Mouse (Mus musculus): ENCODE results near the gene Celf3. TPM values are rescaled to one million over a fixed set of nuclear protein-coding genes. Genes with fewer than 3 reads are reported as not detected.

Celf3 gene
- polyA plus RNA-seq, 1 experiment from 2014 or later = 246 TPM

- no peaks in the 10 kb centered on the region for H3K36me3 ChIP-seq
- ATAC-seq (ENCODE audit: low read depth) = peak; percentile 70
Observed at GRCm38 (mm10) chr3:94465632-94466430, 12.3 kb upstream of the Celf3 start.

GRCm38 (mm10) chr3:94468931-94469330 lies 9.2 kb upstream of the Celf3 start:
- no peak overlapping the region for H3K4me2 ChIP-seq
- peaks cover 50% of the 10 kb centered on the region for H3K4me1 ChIP-seq (replicated peaks)
- no peak overlapping the region for H3K4me3 ChIP-seq
- H3K9me3 ChIP-seq = no peaks in the 10 kb centered on the region
- whole genome bisulfite sequencing = 36% methylated on average over 3 of the region's 3 CpGs
- H3K9ac ChIP-seq = no peak overlapping the region
- H3K27me3 ChIP-seq = no peaks in the 10 kb centered on the region
- no peak overlapping the region for H3K27ac ChIP-seq (replicated peaks)
- no peaks in the 10 kb centered on the region for H3K36me3 ChIP-seq
- no peak for ATAC-seq (ENCODE audit: low read depth)

More at GRCm38 (mm10) chr3:94465632-94466430, 12.3 kb upstream of the Celf3 start:
- no peaks in the 10 kb centered on the region for H3K9me3 ChIP-seq
- H3K4me3 ChIP-seq = no peak overlapping the region
- H3K27ac ChIP-seq (replicated peaks) = peak overlapping the region; percentile 94
- no peaks in the 10 kb centered on the region for H3K27me3 ChIP-seq
- no peak overlapping the region for H3K4me2 ChIP-seq
- WGBS = 39% methylated on average over 13 of the region's 13 CpGs
- H3K4me1 ChIP-seq (replicated peaks) = peaks cover 41% of the 10 kb centered on the region
- peak overlapping the region; percentile 56 for H3K9ac ChIP-seq

- no peaks in the 10 kb centered on the region for H3K36me3 ChIP-seq
- 0 out of 2 replicates have a peak, but pooled peaks have one; percentile 40 for ATAC-seq (ENCODE audit: low read depth)
- no peaks in the 10 kb centered on the region for H3K27me3 ChIP-seq
- H3K4me3 ChIP-seq = peak overlapping the region; percentile 31
- 13% methylated on average over 28 of the region's 28 CpGs for WGBS
- H3K9ac ChIP-seq = peak overlapping the region; percentile 60
- no peaks in the 10 kb centered on the region for H3K9me3 ChIP-seq
- peak overlapping the region; percentile 14; the same call in 1 of the 2 replicates for H3K27ac ChIP-seq (replicated peaks)
- H3K4me1 ChIP-seq (replicated peaks) = peaks cover 33% of the 10 kb centered on the region
- H3K4me2 ChIP-seq = peak overlapping the region; percentile 58
Observed at GRCm38 (mm10) chr3:94472447-94473114, 5.5 kb upstream of the Celf3 start.

- Histone ChIP-seq H3K4me3 (no peak overlapping the region), H3K9me3 (no peaks in the 10 kb centered on the region), H3K27me3 (no peaks in the 10 kb centered on the region), H3K36me3 (no peaks in the 10 kb centered on the region), H3K9ac (peak overlapping the region; percentile 60; the same call in 1 of the 2 replicates), H3K4me2 (peak overlapping the region; percentile 58; the same call in 1 of the 2 replicates), H3K27ac (replicated peaks) (peak overlapping the region; percentile 14; the same call in 1 of the 2 replicates), H3K4me1 (replicated peaks) (peaks cover 33% of the 10 kb centered on the region)
- WGBS = 52% methylated on average over 10 of the region's 10 CpGs
- ATAC-seq (ENCODE audit: low read depth) = no peak
Observed at GRCm38 (mm10) chr3:94473115-94473505, 5.0 kb upstream of the Celf3 start.

GRCm38 (mm10) chr3:94473567-94474232 lies 4.4 kb upstream of the Celf3 start:
- no peak for ATAC-seq (ENCODE audit: low read depth)
- no peak overlapping the region for H3K9ac ChIP-seq
- H3K4me3 ChIP-seq = no peak overlapping the region
- H3K36me3 ChIP-seq = no peaks in the 10 kb centered on the region
- H3K27me3 ChIP-seq = no peaks in the 10 kb centered on the region
- no peak overlapping the region for H3K4me2 ChIP-seq
- no peaks in the 10 kb centered on the region for H3K9me3 ChIP-seq
- peaks cover 33% of the 10 kb centered on the region for H3K4me1 ChIP-seq (replicated peaks)
- 81% methylated on average over 5 of the region's 5 CpGs for WGBS
- H3K27ac ChIP-seq (replicated peaks) = no peak overlapping the region

- H3K27me3 ChIP-seq = no peaks in the 10 kb centered on the region
- peak overlapping the region; percentile 94; the same call in 1 of the 2 replicates for H3K4me2 ChIP-seq
- no peaks in the 10 kb centered on the region for H3K9me3 ChIP-seq
- ATAC-seq (ENCODE audit: low read depth) = no peak
- H3K27ac ChIP-seq (replicated peaks) = peak overlapping the region; percentile 91
- peaks cover 11% of the 10 kb centered on the region for H3K36me3 ChIP-seq
- WGBS = 57% methylated on average over 8 of the region's 8 CpGs
- H3K4me1 ChIP-seq (replicated peaks) = peaks cover 57% of the 10 kb centered on the region
- H3K4me3 ChIP-seq = no peak overlapping the region
- no peak overlapping the region; the same call in 1 of the 2 replicates for H3K9ac ChIP-seq
Observed at GRCm38 (mm10) chr3:94476301-94477035, 1.6 kb upstream of the Celf3 start.

GRCm38 (mm10) chr3:94477444-94477843 lies 651 bp upstream of the Celf3 start:
- H3K4me2 ChIP-seq = peak overlapping the region; percentile 94
- peak overlapping the region; percentile 90 for H3K9ac ChIP-seq
- peaks cover 62% of the 10 kb centered on the region for H3K4me1 ChIP-seq (replicated peaks)
- H3K36me3 ChIP-seq = peaks cover 21% of the 10 kb centered on the region
- 24% methylated on average over 4 of the region's 4 CpGs for WGBS
- peak overlapping the region; percentile 59 for H3K4me3 ChIP-seq
- no peaks in the 10 kb centered on the region for H3K27me3 ChIP-seq
- peak; percentile 15 for ATAC-seq (ENCODE audit: low read depth)
- H3K9me3 ChIP-seq = no peaks in the 10 kb centered on the region
- H3K27ac ChIP-seq (replicated peaks) = peak overlapping the region; percentile 91

- peak overlapping the region; percentile 91 for H3K27ac ChIP-seq (replicated peaks)
- peak overlapping the region; percentile 59 for H3K4me3 ChIP-seq
- peaks cover 66% of the 10 kb centered on the region for H3K4me1 ChIP-seq (replicated peaks)
- H3K27me3 ChIP-seq = no peaks in the 10 kb centered on the region
- H3K9ac ChIP-seq = peak overlapping the region; percentile 90
- peak; percentile 43 for ATAC-seq (ENCODE audit: low read depth)
- 7% methylated on average over 9 of the region's 9 CpGs for WGBS
- peaks cover 28% of the 10 kb centered on the region for H3K36me3 ChIP-seq
- H3K4me2 ChIP-seq = peak overlapping the region; percentile 94
- no peaks in the 10 kb centered on the region for H3K9me3 ChIP-seq
Observed at GRCm38 (mm10) chr3:94478591-94479169, 585 bp downstream of the Celf3 start.

GRCm38 (mm10) chr3:94479564-94479963 lies 1.5 kb downstream of the Celf3 start:
- no peak for ATAC-seq (ENCODE audit: low read depth)
- H3K27ac ChIP-seq (replicated peaks) = peak overlapping the region; percentile 91; the same call in 1 of the 2 replicates
- peak overlapping the region; percentile 94 for H3K4me2 ChIP-seq
- H3K9ac ChIP-seq = peak overlapping the region; percentile 90
- H3K36me3 ChIP-seq = peaks cover 31% of the 10 kb centered on the region
- no peaks in the 10 kb centered on the region for H3K27me3 ChIP-seq
- peaks cover 74% of the 10 kb centered on the region for H3K4me1 ChIP-seq (replicated peaks)
- peak overlapping the region; percentile 59 for H3K4me3 ChIP-seq
- H3K9me3 ChIP-seq = no peaks in the 10 kb centered on the region
- WGBS = 8% methylated on average over 11 of the region's 11 CpGs

GRCm38 (mm10) chr3:94480291-94480884 lies 2.3 kb downstream of the Celf3 start, which contains the start of gene Riiad1:
Gene Riiad1, minus strand, starts transcription at chr3:94480341.
- H3K4me3 ChIP-seq = peak within 1 kb of the TSS; percentile 59
- WGBS = 5% methylated on average over 16 of the region's 16 CpGs
- peak within 1 kb of the TSS; percentile 94 for H3K4me2 ChIP-seq
- ATAC-seq (ENCODE audit: low read depth) = no peak
- H3K36me3 ChIP-seq = peaks cover 39% of the 10 kb centered on the region
- H3K9ac ChIP-seq = peak within 1 kb of the TSS; percentile 90
- H3K9me3 ChIP-seq = no peaks in the 10 kb centered on the region
- peak within 1 kb of the TSS; percentile 91 for H3K27ac ChIP-seq (replicated peaks)
- peaks cover 83% of the 10 kb centered on the region for H3K4me1 ChIP-seq (replicated peaks)
- H3K27me3 ChIP-seq = no peaks in the 10 kb centered on the region

GRCm38 (mm10) chr3:94481429-94481828 lies 3.3 kb downstream of the Celf3 start:
- no peaks in the 10 kb centered on the region for H3K9me3 ChIP-seq
- peak overlapping the region; percentile 90; the same call in 1 of the 2 replicates for H3K9ac ChIP-seq
- H3K4me2 ChIP-seq = peak overlapping the region; percentile 94
- peaks cover 89% of the 10 kb centered on the region for H3K4me1 ChIP-seq (replicated peaks)
- ATAC-seq (ENCODE audit: low read depth) = no peak
- H3K27ac ChIP-seq (replicated peaks) = peak overlapping the region; percentile 90
- H3K36me3 ChIP-seq = peaks cover 49% of the 10 kb centered on the region
- no peak overlapping the region for H3K4me3 ChIP-seq
- H3K27me3 ChIP-seq = no peaks in the 10 kb centered on the region
- WGBS = 77% methylated on average over 4 of the region's 4 CpGs
